Mouse (Mus musculus) neural tube, embryonic 10.5 days (tissue): Measurements from ENCODE around the gene Epha3.

Experiments used
- DNase-seq: peaks from one replicate; pipeline ENCODE4 v3.0.0-alpha.2; 2017; ENCODE audit warnings: low spot score; ENCODE audit errors: extremely low spot score

The Epha3 gene

GRCm38 (mm10) chr16:63500975-63501393 is 363.0 kb downstream of the Epha3 start:
- DNase-seq, result peak; percentile 29
